20 mouse cellular contexts compared by ENCODE assay signal in genomic region chr6:123123195-123123594, GRCm38 (mm10). TPM values are rescaled to one million over a fixed set of nuclear protein-coding genes. Genes with fewer than 3 reads are reported as not detected.
A peak's percentile ranks its signal among the peaks of the same experiment; 100 is the strongest.
DNase-seq lines count a peak whose midpoint lies in the region; ATAC-seq and TF ChIP-seq lines count a peak whose summit lies in the region.
"Had no signal": no experiment of that assay in that cellular context is flagged by ENCODE, and none has a peak within 500 bp of the region (broad histone marks: within the 10 kb centered on the region; RNA-seq: fewer than 3 reads in every experiment).

No protein-coding gene starts in this region.

- H3K4me1 ChIP-seq in embryonic facial prominence, embryonic 14.5 days (ENCODE audit: control insufficient read depth, insufficient read depth, low read length) = no peaks in the 10 kb centered on the region
- H3K4me1 ChIP-seq in embryonic facial prominence, embryonic 10.5 days = no peaks in the 10 kb centered on the region
- H3K4me1 ChIP-seq in liver, embryonic 15.5 days (replicated peaks) = no peaks in the 10 kb centered on the region
- no peaks in the 10 kb centered on the region for H3K4me1 ChIP-seq in liver, embryonic 12.5 days
- peaks cover 18% of the 10 kb centered on the region for H3K4me1 ChIP-seq in bone marrow macrophage, adult 2 months (ENCODE audit: control insufficient read depth, insufficient read depth, low read length)
- H3K4me1 ChIP-seq: forebrain, embryonic 13.5 days; hindbrain, embryonic 13.5 days; limb, embryonic 13.5 days; midbrain, embryonic 15.5 days had no signal

- no peak overlapping the region for H3K4me2 ChIP-seq in embryonic facial prominence, embryonic 14.5 days (ENCODE audit: low read depth, low read length)
- no peak overlapping the region for H3K4me2 ChIP-seq in liver, embryonic 15.5 days
- H3K4me2 ChIP-seq in liver, embryonic 12.5 days = no peak overlapping the region
- H3K4me2 ChIP-seq: forebrain, embryonic 13.5 days; hindbrain, embryonic 13.5 days; limb, embryonic 13.5 days; midbrain, embryonic 15.5 days had no signal

- H3K36me3 ChIP-seq in embryonic facial prominence, embryonic 14.5 days (ENCODE audit: control insufficient read depth, insufficient read depth, low read length) = no peaks in the 10 kb centered on the region
- H3K36me3 ChIP-seq in embryonic facial prominence, embryonic 10.5 days (replicated peaks) = no peaks in the 10 kb centered on the region
- H3K36me3 ChIP-seq in liver, embryonic 15.5 days (replicated peaks) = no peaks in the 10 kb centered on the region
- no peaks in the 10 kb centered on the region for H3K36me3 ChIP-seq in liver, embryonic 12.5 days
- H3K36me3 ChIP-seq: hindbrain, embryonic 13.5 days; limb, embryonic 13.5 days; midbrain, embryonic 15.5 days had no signal

- peak; percentile 1 for DNase-seq in embryonic facial prominence, embryonic 14.5 days (ENCODE audit: low spot score)
- DNase-seq in embryonic facial prominence, embryonic 10.5 days (ENCODE audit: low spot score) = no peak
- DNase-seq in right cerebral cortex, postnatal 10 days (ENCODE audit: low spot score in 2 of 2) = no peak
- no peak for DNase-seq in adrenal gland, adult 18-20 months (ENCODE audit: low spot score in 2 of 2)
- DNase-seq: adrenal gland, adult 2 months; cerebellum, postnatal 36 days; kidney, postnatal 4 days; right cerebral cortex, postnatal 25 days had no signal

- no peak for TF ChIP-seq CTCF in bone marrow macrophage, adult 2 months (IDR thresholded peaks at IDR 0.05; ENCODE audit: low read depth, low read length)

- no peak overlapping the region for H3K4me3 ChIP-seq in embryonic facial prominence, embryonic 14.5 days (ENCODE audit: low read depth, low read length)
- H3K4me3 ChIP-seq in embryonic facial prominence, embryonic 10.5 days = no peak overlapping the region
- peak overlapping the region; percentile 1; the same call in 1 of the 2 replicates for H3K4me3 ChIP-seq in liver, embryonic 15.5 days (replicated peaks)
- H3K4me3 ChIP-seq in liver, embryonic 12.5 days = no peak overlapping the region
- H3K4me3 ChIP-seq in bone marrow macrophage, adult 2 months (ENCODE audit: insufficient read depth, low read length) = peak overlapping the region; percentile 39
- H3K4me3 ChIP-seq: forebrain, embryonic 13.5 days; hindbrain, embryonic 13.5 days; limb, embryonic 13.5 days; midbrain, embryonic 15.5 days had no signal

- ATAC-seq in embryonic facial prominence, embryonic 14.5 days (ENCODE audit: low read depth) = no peak
- peak; percentile 25; the same call in 1 of the 2 replicates for ATAC-seq in liver, embryonic 15.5 days (ENCODE audit: insufficient read depth)
- ATAC-seq in liver, embryonic 12.5 days = no peak
- ATAC-seq in megakaryocyte progenitor cell, adult 5-6 weeks (replicated peaks; ENCODE audit: poor library complexity) = peak; percentile 87
- ATAC-seq: forebrain, embryonic 13.5 days; intestine, embryonic 16.5 days; midbrain, embryonic 15.5 days had no signal

- no peak overlapping the region for H3K9ac ChIP-seq in embryonic facial prominence, embryonic 14.5 days (ENCODE audit: low read depth, low read length)
- no peak overlapping the region for H3K9ac ChIP-seq in liver, embryonic 15.5 days
- H3K9ac ChIP-seq in liver, embryonic 12.5 days = no peak overlapping the region
- H3K9ac ChIP-seq: forebrain, embryonic 13.5 days; hindbrain, embryonic 13.5 days; limb, embryonic 13.5 days; midbrain, embryonic 15.5 days had no signal

- H3K9me3 ChIP-seq in embryonic facial prominence, embryonic 14.5 days (ENCODE audit: control insufficient read depth, low read length) = 0 out of 2 replicates have a peak, but pooled peaks cover 4% of the 10 kb centered on the region
- H3K9me3 ChIP-seq in embryonic facial prominence, embryonic 10.5 days = 0 out of 2 replicates have a peak, but pooled peaks cover 10% of the 10 kb centered on the region
- no peaks in the 10 kb centered on the region for H3K9me3 ChIP-seq in liver, embryonic 15.5 days (replicated peaks)
- no peaks in the 10 kb centered on the region for H3K9me3 ChIP-seq in liver, embryonic 12.5 days (replicated peaks)
- H3K9me3 ChIP-seq: forebrain, embryonic 13.5 days; midbrain, embryonic 15.5 days had no signal

- 65% methylated on average over 3 of the region's 3 CpGs for WGBS in embryonic facial prominence, embryonic 14.5 days
- 74% methylated on average over 3 of the region's 3 CpGs for WGBS in embryonic facial prominence, embryonic 10.5 days
- 16% methylated on average over 3 of the region's 3 CpGs for WGBS in liver, embryonic 15.5 days (ENCODE audit: insufficient replicate concordance)
- WGBS in liver, embryonic 12.5 days (ENCODE audit: insufficient replicate concordance) = 39% methylated on average over 3 of the region's 3 CpGs

- H3K27me3 ChIP-seq in embryonic facial prominence, embryonic 14.5 days (replicated peaks; ENCODE audit: control insufficient read depth, insufficient read depth, low read length) = no peaks in the 10 kb centered on the region
- no peaks in the 10 kb centered on the region for H3K27me3 ChIP-seq in embryonic facial prominence, embryonic 10.5 days (replicated peaks; ENCODE audit: low read depth, poor library complexity, severe bottlenecking)
- no peaks in the 10 kb centered on the region for H3K27me3 ChIP-seq in liver, embryonic 15.5 days
- H3K27me3 ChIP-seq in liver, embryonic 12.5 days (replicated peaks) = no peaks in the 10 kb centered on the region
- H3K27me3 ChIP-seq: forebrain, embryonic 13.5 days; hindbrain, embryonic 13.5 days; limb, embryonic 13.5 days; midbrain, embryonic 15.5 days had no signal

- TF ChIP-seq POLR2A in bone marrow macrophage, adult 2 months (IDR thresholded peaks at IDR 0.05; ENCODE audit: borderline replicate concordance, low read depth, low read length) = no peak

- H3K27ac ChIP-seq in embryonic facial prominence, embryonic 14.5 days (replicated peaks; ENCODE audit: low read depth, low read length) = no peak overlapping the region
- no peak overlapping the region for H3K27ac ChIP-seq in embryonic facial prominence, embryonic 10.5 days (replicated peaks)
- H3K27ac ChIP-seq in liver, embryonic 15.5 days (replicated peaks) = peak overlapping the region; percentile 38
- H3K27ac ChIP-seq in liver, embryonic 12.5 days = no peak overlapping the region
- H3K27ac ChIP-seq in bone marrow macrophage, adult 2 months (ENCODE audit: insufficient read depth, low read depth, low read length) = peak overlapping the region; percentile 96
- H3K27ac ChIP-seq: forebrain, embryonic 13.5 days; hindbrain, embryonic 13.5 days; limb, embryonic 13.5 days; midbrain, embryonic 15.5 days had no signal

RNA-seq across cellular contexts. Expression of gene Clec4a2, which starts 17.0 kb away (rescaled TPM):
- 5.8 and 7.2 TPM in 2 replicates for polyA plus RNA-seq in embryonic facial prominence, embryonic 14.5 days (2014; fragmentation: Nextera tagmentation; extraction: Ambion mirVana)
- polyA plus RNA-seq in embryonic facial prominence, embryonic 10.5 days (2016; fragmentation: Nextera tagmentation; extraction: Ambion mirVana) = 0.69 and 0.72 TPM in 2 replicates
- polyA plus RNA-seq in liver, embryonic 15.5 days (2015; fragmentation: Nextera tagmentation; extraction: Ambion mirVana) = 9.7 and 14.1 TPM in 2 replicates
- 2.5 and 3.3 TPM in 2 replicates for polyA plus RNA-seq in liver, embryonic 12.5 days (2016; fragmentation: Nextera tagmentation; extraction: Ambion mirVana)
- 591 and 603 TPM in 2 replicates for polyA plus RNA-seq in bone marrow macrophage, adult 2 months (2012; ENCODE audit: insufficient read depth, insufficient read length, missing spikeins)
- total RNA-seq in megakaryocyte progenitor cell, adult 5-6 weeks (2015) = 80.3 and 116 TPM in 2 replicates
- total RNA-seq in megakaryocyte progenitor cell, adult 5-6 weeks (2017) = 53.9 and 91.2 TPM in 2 replicates
- 1 to 10 TPM; 3.3 to 4.6 TPM for total RNA-seq in adrenal gland, adult 18-20 months (2021)

RNA-seq across cellular contexts. Expression of gene Clec4b2, which starts 49.5 kb away (rescaled TPM):
- not detected in 2 replicates for polyA plus RNA-seq in embryonic facial prominence, embryonic 14.5 days (2014; fragmentation: Nextera tagmentation; extraction: Ambion mirVana)
- not detected in 2 replicates for polyA plus RNA-seq in embryonic facial prominence, embryonic 10.5 days (2016; fragmentation: Nextera tagmentation; extraction: Ambion mirVana)
- polyA plus RNA-seq in liver, embryonic 15.5 days (2015; fragmentation: Nextera tagmentation; extraction: Ambion mirVana) = 0.33 and 0.55 TPM in 2 replicates
- polyA plus RNA-seq in liver, embryonic 12.5 days (2016; fragmentation: Nextera tagmentation; extraction: Ambion mirVana) = not detected in 2 replicates
- polyA plus RNA-seq in bone marrow macrophage, adult 2 months (2012; ENCODE audit: insufficient read depth, insufficient read length, missing spikeins) = not detected in 2 replicates
- total RNA-seq in megakaryocyte progenitor cell, adult 5-6 weeks (2015) = 6.5 and 11.4 TPM in 2 replicates
- 10.7 and 13.6 TPM in 2 replicates for total RNA-seq in megakaryocyte progenitor cell, adult 5-6 weeks (2017)
- total RNA-seq in adrenal gland, adult 18-20 months (2021) = not detected
- total RNA-seq: heart, adult 18-20 months; left cerebral cortex, adult 18-20 months had no signal
- polyA plus RNA-seq: adrenal gland, adult 2 months; forebrain, embryonic 13.5 days; heart, embryonic 16.5 days; hindbrain, embryonic 13.5 days; intestine, embryonic 16.5 days; limb, embryonic 13.5 days; midbrain, embryonic 15.5 days had no signal

Comparison
In these comparisons a context has a peak if more than half of its experiments do, and no peak if none do; other contexts are left out.
1. ATAC-seq: peak in liver, embryonic 15.5 days (single experiment) and megakaryocyte progenitor cell, adult 5-6 weeks (single experiment); none in embryonic facial prominence, embryonic 14.5 days (single experiment) and liver, embryonic 12.5 days (single experiment).
2. H3K27ac ChIP-seq: peak in liver, embryonic 15.5 days (single experiment) and bone marrow macrophage, adult 2 months (single experiment); none in embryonic facial prominence, embryonic 14.5 days (single experiment), embryonic facial prominence, embryonic 10.5 days (single experiment) and liver, embryonic 12.5 days (single experiment).
3. H3K4me3 ChIP-seq: peak in liver, embryonic 15.5 days (single experiment) and bone marrow macrophage, adult 2 months (single experiment); none in embryonic facial prominence, embryonic 14.5 days (single experiment), embryonic facial prominence, embryonic 10.5 days (single experiment) and liver, embryonic 12.5 days (single experiment).
4. RNA of gene Clec4a2, which starts 17.0 kb away (polyA plus RNA-seq): 591 to 603 TPM in bone marrow macrophage, adult 2 months; 9.7 to 14.1 TPM in liver, embryonic 15.5 days, 5.8 to 7.2 TPM in embryonic facial prominence, embryonic 14.5 days, 2.5 to 3.3 TPM in liver, embryonic 12.5 days and 0.69 to 0.72 TPM in embryonic facial prominence, embryonic 10.5 days; every median in the first group is over 10 times any median in the second.